Mouse (Mus musculus) lung, postnatal 0 days (tissue): ENCODE results near the gene Eno3. TPM values are rescaled to one million over a fixed set of nuclear protein-coding genes. Genes with fewer than 3 reads are reported as not detected.
A peak's percentile ranks its signal among the peaks of the same experiment; 100 is the strongest.

Experiments used
- ATAC-seq: fragments of 200-750 bp; cut with Nextera tagmentation; 2 replicates; pipeline ENCODE4 v1.8.0; 2017; ENCODE audit warnings: moderate library complexity
- DNase-seq: peaks from one replicate; pipeline ENCODE4 v3.0.0-alpha.2; 2016; ENCODE audit warnings: low spot score
- H3K27ac ChIP-seq: fragments of 300-500 bp; sonication (generic); 2 replicates; pipeline ENCODE4 v1.5.1; 2014; ENCODE audit warnings: antibody characterized with exemption, mild to moderate bottlenecking, low read length, mixed read lengths
- H3K27me3 ChIP-seq: fragments of 300-500 bp; sonication (generic); replicated peaks from 2 replicates; pipeline ENCODE4 v1.6.1; 2014; ENCODE audit warnings: low read length, mixed read lengths; ENCODE audit not compliant: insufficient read depth
- H3K36me3 ChIP-seq: fragments of 300-500 bp; sonication (generic); 2 replicates; pipeline ENCODE4 v1.6.1; 2014; ENCODE audit warnings: low read length, mixed read lengths; ENCODE audit not compliant: insufficient read depth
- H3K4me1 ChIP-seq: fragments of 300-500 bp; sonication (generic); 2 replicates; pipeline ENCODE4 v1.6.1; 2014; ENCODE audit warnings: antibody characterized with exemption, low read depth, low read length, mixed read lengths; ENCODE audit not compliant: insufficient read depth
- H3K4me2 ChIP-seq: fragments of 300-500 bp; sonication (generic); replicated peaks from 2 replicates; pipeline ENCODE4 v1.6.1; 2014; ENCODE audit warnings: low read depth, mild to moderate bottlenecking, low read length, moderate library complexity, mixed read lengths
- H3K4me3 ChIP-seq: fragments of 300-500 bp; sonication (generic); 2 replicates; pipeline ENCODE4 v1.5.1; 2014; ENCODE audit warnings: low read depth, low read length
- H3K9ac ChIP-seq: fragments of 300-500 bp; sonication (generic); replicated peaks from 2 replicates; pipeline ENCODE4 v1.6.1; 2014; ENCODE audit warnings: low read depth, mild to moderate bottlenecking
- H3K9me3 ChIP-seq: fragments of 300-500 bp; sonication (generic); 2 replicates; pipeline ENCODE4 v1.6.1; 2016; ENCODE audit warnings: low read length, mixed read lengths
- CTCF ChIP-seq: IDR thresholded peaks from 2 replicates; pipeline ENCODE4 v1.5.1; 2016; ENCODE audit warnings: antibody characterized with exemption, mild to moderate bottlenecking
- EP300 ChIP-seq: IDR thresholded peaks from 2 replicates; pipeline ENCODE4 v1.6.1; 2016; ENCODE audit warnings: antibody characterized with exemption, mild to moderate bottlenecking, control low read depth
- WGBS: fragments of 180-500 bp; shearing (Covaris S2); extraction: QIAGEN DNeasy Blood & Tissue Kit; methylation state at CpG from one replicate; pipeline ENCODE4 v1.1.7; 2014; 5-methylcytosine and 5-hydroxymethylcytosine counted together
- polyA plus RNA-seq: library from polyadenylated mRNA; unstranded; fragments of >200 nt; fragmentation: Nextera tagmentation; extraction: Ambion mirVana; gene quantifications from 2 replicates; pipeline ENCODE4 v1.2.1, GENCODE M21; 2015

Gene Eno3
- polyA plus RNA-seq, 1 experiment from 2014 or later, result 20.8 TPM

GRCm38 (mm10) chr11:70654923-70655570 lies 2.0 kb upstream of the Eno3 start:
- peak overlapping the region; percentile 99 for H3K4me3 ChIP-seq
- peak overlapping the region; percentile 74 for H3K4me2 ChIP-seq
- TF ChIP-seq EP300, result peak; percentile 22; the same call in 1 of the 2 replicates
- no peak for TF ChIP-seq CTCF
- peak; percentile 71 for ATAC-seq
- peak overlapping the region; percentile 98; the same call in 1 of the 2 replicates for H3K9ac ChIP-seq
- peaks cover 22% of the 10 kb centered on the region for H3K4me1 ChIP-seq
- H3K27me3 ChIP-seq, result no peaks in the 10 kb centered on the region
- peaks cover 18% of the 10 kb centered on the region for H3K36me3 ChIP-seq
- peak overlapping the region; percentile 99 for H3K27ac ChIP-seq
- peak; percentile 94 for DNase-seq
- under 1% methylated on average over 48 of the region's 48 CpGs for WGBS
- no peaks in the 10 kb centered on the region for H3K9me3 ChIP-seq

- under 1% methylated on average over 53 of the region's 61 CpGs for WGBS
- Histone ChIP-seq H3K9ac (peak overlapping the region; percentile 10), H3K4me1 (peaks cover 22% of the 10 kb centered on the region), H3K9me3 (no peaks in the 10 kb centered on the region), H3K27ac (peak overlapping the region; percentile 99), H3K27me3 (no peaks in the 10 kb centered on the region), H3K4me3 (peak overlapping the region; percentile 99), H3K36me3 (peaks cover 13% of the 10 kb centered on the region), H3K4me2 (peak overlapping the region; percentile 74)
- DNase-seq (peak; percentile 67), ATAC-seq (peak; percentile 15)
- no peak for TF ChIP-seq CTCF
- TF ChIP-seq EP300, result peak; percentile 2; the same call in 1 of the 2 replicates
Measured at GRCm38 (mm10) chr11:70655571-70656455, 1.2 kb upstream of the Eno3 start.

- 12% methylated on average over 16 of the region's 16 CpGs for WGBS
- Histone ChIP-seq H3K27me3 (no peaks in the 10 kb centered on the region), H3K4me1 (peaks cover 19% of the 10 kb centered on the region), H3K4me2 (peak overlapping the region; percentile 74), H3K9ac (peak overlapping the region; percentile 10), H3K27ac (peak overlapping the region; percentile 99), H3K9me3 (no peaks in the 10 kb centered on the region), H3K36me3 (peaks cover 6% of the 10 kb centered on the region; the same call in 1 of the 2 replicates), H3K4me3 (peak overlapping the region; percentile 99)
- peak; percentile 41 for DNase-seq
- TF ChIP-seq EP300, result no peak
- no peak for TF ChIP-seq CTCF
- no peak for ATAC-seq
Measured at GRCm38 (mm10) chr11:70656456-70656927, 510 bp upstream of the Eno3 start.

- Histone ChIP-seq H3K4me2 (no peak overlapping the region), H3K27ac (no peak overlapping the region), H3K9ac (no peak overlapping the region), H3K4me3 (no peak overlapping the region), H3K36me3 (no peaks in the 10 kb centered on the region), H3K27me3 (no peaks in the 10 kb centered on the region), H3K9me3 (no peaks in the 10 kb centered on the region), H3K4me1 (peaks cover 11% of the 10 kb centered on the region)
- no peak for DNase-seq
- WGBS, result 46% methylated on average over 6 of the region's 6 CpGs
- TF ChIP-seq EP300, result no peak
- TF ChIP-seq CTCF, result no peak
- ATAC-seq, result no peak
Measured at GRCm38 (mm10) chr11:70657573-70657972, 571 bp downstream of the Eno3 start.

- DNase-seq (no peak), ATAC-seq (no peak)
- TF ChIP-seq CTCF, result no peak
- no peak for TF ChIP-seq EP300
- Histone ChIP-seq H3K27me3 (no peaks in the 10 kb centered on the region), H3K36me3 (no peaks in the 10 kb centered on the region), H3K4me1 (peaks cover 10% of the 10 kb centered on the region), H3K4me2 (no peak overlapping the region), H3K4me3 (no peak overlapping the region), H3K9ac (no peak overlapping the region), H3K9me3 (no peaks in the 10 kb centered on the region), H3K27ac (no peak overlapping the region)
- 53% methylated on average over 9 of the region's 9 CpGs for WGBS
Measured at GRCm38 (mm10) chr11:70657991-70658390, 989 bp downstream of the Eno3 start.

- no peak for TF ChIP-seq CTCF
- TF ChIP-seq EP300, result no peak
- peaks cover 10% of the 10 kb centered on the region for H3K4me1 ChIP-seq
- ATAC-seq (no peak), DNase-seq (no peak)
- H3K9ac ChIP-seq, result no peak overlapping the region; the same call in 1 of the 2 replicates
- H3K27me3 ChIP-seq, result no peaks in the 10 kb centered on the region
- WGBS, result 73% methylated on average over 5 of the region's 5 CpGs
- H3K4me3 ChIP-seq, result no peak overlapping the region
- H3K36me3 ChIP-seq, result no peaks in the 10 kb centered on the region
- H3K4me2 ChIP-seq, result no peak overlapping the region
- no peak overlapping the region for H3K27ac ChIP-seq
- H3K9me3 ChIP-seq, result no peaks in the 10 kb centered on the region
Measured at GRCm38 (mm10) chr11:70658521-70658920, 1.5 kb downstream of the Eno3 start.
